Mouse (Mus musculus): ENCODE data around the gene Samd4b. TPM values are rescaled to one million over a fixed set of nuclear protein-coding genes. Genes with fewer than 3 reads are reported as not detected.

Samd4b gene
- total and polyA plus RNA-seq, 3 experiments, result 6.4 to 45.9 TPM; not detected in 1

DNA sequence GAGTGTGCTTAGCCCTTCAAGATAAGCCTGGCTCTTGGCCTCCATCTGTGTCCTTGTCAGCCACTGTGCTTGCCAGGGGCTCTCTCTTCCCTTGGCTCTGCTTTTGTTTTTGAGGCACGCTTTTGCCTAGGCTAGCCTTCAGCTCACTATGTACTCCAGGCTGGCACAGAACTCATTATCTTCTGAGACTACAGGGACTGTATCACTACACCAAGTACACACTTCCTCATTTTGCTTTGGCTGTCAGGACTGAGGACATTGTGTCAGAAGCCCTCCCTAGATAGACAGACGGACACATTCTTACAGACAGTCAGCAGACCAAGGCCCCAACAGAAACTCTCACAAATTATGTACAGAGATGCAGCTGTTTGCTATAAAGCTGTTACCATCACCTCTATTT, 135.2 kb downstream of the Samd4b start (continued):
- TF ChIP-seq POLR2AphosphoS5 (IDR thresholded peaks at IDR 0.05; ENCODE audit: borderline replicate concordance, low read depth, low read length) (no peak), POLR2A (IDR thresholded peaks at IDR 0.05; ENCODE audit: control insufficient read depth in 1 of 2, insufficient read depth in 1 of 2, low read depth in 1 of 2, low read length in 2 of 2, poor library complexity in 1 of 2) (no peak), NELFE (IDR thresholded peaks at IDR 0.05; ENCODE audit: low read depth, low read length) (no peak), E2F4 (IDR thresholded peaks at IDR 0.05; ENCODE audit: borderline replicate concordance, low read depth, low read length) (no peak), UBTF (IDR thresholded peaks at IDR 0.05; ENCODE audit: borderline replicate concordance, insufficient read depth, low read depth, low read length) (no peak), GABPA (IDR thresholded peaks at IDR 0.05; ENCODE audit: low read depth, low read length) (no peak), ZNF384 (IDR thresholded peaks at IDR 0.05; ENCODE audit: low read depth, low read length) (no peak), RAD21 (IDR thresholded peaks at IDR 0.05; ENCODE audit: low read depth, low read length) (no peak; the same call in 1 of the 2 replicates), MYC (IDR thresholded peaks at IDR 0.05; ENCODE audit: low read depth, low read length) (0 out of 2 replicates have a peak, but pooled peaks have one; percentile 29), RCOR1 (IDR thresholded peaks at IDR 0.05; ENCODE audit: low read depth, low read length) (0 out of 2 replicates have a peak, but pooled peaks have one; percentile 33), CHD1 (IDR thresholded peaks at IDR 0.05; ENCODE audit: low read depth, low read length) (no peak), MAZ (IDR thresholded peaks at IDR 0.05; ENCODE audit: low read depth, low read length) (no peak), CHD2 (IDR thresholded peaks at IDR 0.05; ENCODE audit: low read length) (no peak)

DNA sequence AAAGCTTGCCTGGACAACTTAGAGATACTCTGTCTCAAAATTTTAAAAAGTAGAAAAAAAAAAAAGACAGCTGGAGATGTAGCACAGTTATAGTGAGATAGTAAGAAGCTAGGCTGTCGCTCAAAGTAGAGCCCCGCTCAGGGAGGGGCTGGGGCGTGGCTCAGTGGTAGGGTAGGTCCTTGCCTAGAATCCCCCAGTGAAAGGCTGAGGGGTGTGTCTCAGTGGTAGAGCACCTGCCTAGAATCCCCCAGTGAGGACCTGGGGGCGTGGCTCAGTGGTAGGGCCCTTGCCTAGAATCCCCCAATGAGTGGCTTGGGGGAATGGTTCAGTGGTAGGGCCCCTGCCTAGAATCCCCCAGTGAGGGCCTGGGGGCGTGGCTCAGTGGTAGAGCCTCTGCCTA, 137.6 kb downstream of the Samd4b start:
- no peaks in the 10 kb centered on the region; a peak in 1 of 4 replicates for H3K36me3 ChIP-seq (ENCODE audit: control insufficient read depth in 1 of 2, insufficient read depth in 2 of 2, low read length in 2 of 2)
- no peak overlapping the region for H3K4me3 ChIP-seq (ENCODE audit: control insufficient read depth in 1 of 2, insufficient read depth in 1 of 2, low read depth in 2 of 2, low read length in 2 of 2)
- no peak for TF ChIP-seq CTCF (IDR thresholded peaks at IDR 0.05 in 2 of 3, conservative IDR thresholded peaks at IDR 0.05 in 1 of 3; ENCODE audit: control insufficient read depth in 1 of 3, insufficient read depth in 1 of 3, low read depth in 2 of 3, low read length in 3 of 3, poor library complexity in 1 of 3, severe bottlenecking in 1 of 3)
- TF ChIP-seq POLR2A (IDR thresholded peaks at IDR 0.05; ENCODE audit: control insufficient read depth in 1 of 2, insufficient read depth in 1 of 2, low read depth in 1 of 2, low read length in 2 of 2, poor library complexity in 1 of 2), result no peak
- no peak for TF ChIP-seq GABPA (IDR thresholded peaks at IDR 0.05; ENCODE audit: low read depth, low read length)
- no peak for TF ChIP-seq TCF12 (IDR thresholded peaks at IDR 0.05; ENCODE audit: low read depth, low read length)
- no peak for TF ChIP-seq CHD1 (IDR thresholded peaks at IDR 0.05; ENCODE audit: low read depth, low read length)
- TF ChIP-seq MAX (IDR thresholded peaks at IDR 0.05; ENCODE audit: low read length), result no peak
- TF ChIP-seq MYB (IDR thresholded peaks at IDR 0.05; ENCODE audit: low read depth, low read length), result no peak
- no peak for TF ChIP-seq SMC3 (IDR thresholded peaks at IDR 0.05; ENCODE audit: low read depth, low read length)
- no peak for TF ChIP-seq RCOR1 (IDR thresholded peaks at IDR 0.05; ENCODE audit: low read depth, low read length)
- no peak for TF ChIP-seq RAD21 (IDR thresholded peaks at IDR 0.05; ENCODE audit: low read depth, low read length)
- no peak for TF ChIP-seq MEF2A (IDR thresholded peaks at IDR 0.05; ENCODE audit: extremely low read depth, insufficient replicate concordance, low read depth, low read length, poor library complexity, severe bottlenecking)
- TF ChIP-seq ZMIZ1 (IDR thresholded peaks at IDR 0.05; ENCODE audit: low read depth, low read length), result no peak
- TF ChIP-seq TBP (IDR thresholded peaks at IDR 0.05; ENCODE audit: low read depth, low read length), result no peak
- TF ChIP-seq MAZ (IDR thresholded peaks at IDR 0.05; ENCODE audit: low read depth, low read length), result no peak
- TF ChIP-seq ZNF384 (IDR thresholded peaks at IDR 0.05; ENCODE audit: low read depth, low read length), result no peak
- no peak for TF ChIP-seq KAT2A (conservative IDR thresholded peaks at IDR 0.05; ENCODE audit: low read depth, low read length)
- TF ChIP-seq POLR2AphosphoS5 (IDR thresholded peaks at IDR 0.05; ENCODE audit: borderline replicate concordance, low read depth, low read length), result no peak
- H3K9me3 ChIP-seq (replicated peaks; ENCODE audit: insufficient read depth, low read length), result no peaks in the 10 kb centered on the region
- no peak overlapping the region for H3K27ac ChIP-seq (ENCODE audit: control insufficient read depth, low read depth, low read length)
- no peaks in the 10 kb centered on the region for H3K79me2 ChIP-seq (ENCODE audit: control insufficient read depth, insufficient read depth, low read length, poor library complexity)
- no peak overlapping the region for H3K9ac ChIP-seq (ENCODE audit: control insufficient read depth, low read depth, low read length, poor library complexity, severe bottlenecking)
- no peak for DNase-seq (ENCODE audit: low read depth, low spot score)
- H3K4me1 ChIP-seq (ENCODE audit: control insufficient read depth in 1 of 2, insufficient read depth in 2 of 2, low read length in 2 of 2), result peaks cover 0 to 6% of the 10 kb centered on the region in 2 experiments; a peak in 2 of 4 replicates
- no peaks in the 10 kb centered on the region for H3K27me3 ChIP-seq (ENCODE audit: control insufficient read depth in 1 of 2, insufficient read depth in 2 of 2, low read length in 2 of 2)

Measured in MEL (cell line).